Mouse (Mus musculus) forebrain, postnatal 0 days (tissue): ENCODE results near the gene Olfr1364. TPM values are rescaled to one million over a fixed set of nuclear protein-coding genes. Genes with fewer than 3 reads are reported as not detected.

Source experiments
- ATAC-seq: fragments of 200-750 bp; cut with Nextera tagmentation; 2 replicates; pipeline ENCODE4 v1.8.0; 2017; ENCODE audit warnings: mild to moderate bottlenecking, moderate library complexity
- DNase-seq: peaks from one replicate; pipeline ENCODE4 v3.0.0-alpha.2; 2015
- H3K27ac ChIP-seq: fragments of 300-500 bp; sonication (generic); 2 replicates; pipeline ENCODE4 v1.5.1; 2014; ENCODE audit warnings: low read depth, mild to moderate bottlenecking, antibody characterized with exemption, low read length, moderate library complexity, mixed read lengths
- H3K27me3 ChIP-seq: fragments of 300-500 bp; sonication (generic); 2 replicates; pipeline ENCODE4 v1.6.1; 2014; ENCODE audit warnings: mild to moderate bottlenecking, low read length, mixed read lengths; ENCODE audit not compliant: insufficient read depth
- H3K36me3 ChIP-seq: fragments of 300-500 bp; sonication (generic); 2 replicates; pipeline ENCODE4 v1.6.1; 2014; ENCODE audit warnings: mild to moderate bottlenecking, moderate library complexity; ENCODE audit not compliant: insufficient read depth
- H3K4me1 ChIP-seq: fragments of 300-500 bp; sonication (generic); 2 replicates; pipeline ENCODE4 v1.6.1; 2014; ENCODE audit warnings: antibody characterized with exemption; ENCODE audit not compliant: insufficient read depth
- H3K4me2 ChIP-seq: fragments of 300-500 bp; sonication (generic); 2 replicates; pipeline ENCODE4 v1.6.1; 2014; ENCODE audit warnings: low read depth, mild to moderate bottlenecking, moderate library complexity
- H3K4me3 ChIP-seq: fragments of 300-500 bp; sonication (generic); 2 replicates; pipeline ENCODE4 v1.5.1; 2014; ENCODE audit warnings: low read depth, low read length, mixed read lengths
- H3K9ac ChIP-seq: fragments of 300-500 bp; sonication (generic); 2 replicates; pipeline ENCODE4 v1.6.1; 2014; ENCODE audit warnings: mild to moderate bottlenecking
- H3K9me3 ChIP-seq: fragments of 300-500 bp; sonication (generic); 2 replicates; pipeline ENCODE4 v1.6.1; 2016; ENCODE audit warnings: low read length
- CTCF ChIP-seq: sonication (generic); IDR thresholded peaks from 2 replicates; pipeline ENCODE4 v1.5.1; 2016; ENCODE audit warnings: antibody characterized with exemption, control low read depth, low read depth
- WGBS: fragments of 180-500 bp; shearing (Covaris S2); extraction: QIAGEN DNeasy Blood & Tissue Kit; methylation state at CpG from one replicate; pipeline ENCODE4 v1.1.7; 2014; 5-methylcytosine and 5-hydroxymethylcytosine counted together
- polyA plus RNA-seq: library from polyadenylated mRNA; unstranded; fragments of >200 nt; fragmentation: Nextera tagmentation; extraction: Ambion mirVana; gene quantifications from 2 replicates; pipeline ENCODE4 v1.2.1, GENCODE M21; 2015
- total RNA-seq: library from RNA; depleted of rRNA; stranded (reverse); fragments of >200 nt; gene quantifications from 2 replicates; pipeline ENCODE4 v1.2.3, GENCODE M21; 2014; rRNA removed

The Olfr1364 gene
- not detected in 2 replicates for total RNA-seq
- not detected in 2 replicates for polyA plus RNA-seq

- H3K4me1 ChIP-seq, result no peaks in the 10 kb centered on the region
- no peaks in the 10 kb centered on the region for H3K36me3 ChIP-seq
- H3K27ac ChIP-seq, result no peak within 1 kb of the TSS
- no peak for TF ChIP-seq CTCF
- no peak for ATAC-seq
- DNase-seq, result no peak
- no peak within 1 kb of the TSS for H3K9ac ChIP-seq
- WGBS, result 86% methylated on average over 2 of the region's 2 CpGs
- H3K4me3 ChIP-seq, result no peak within 1 kb of the TSS
- no peak within 1 kb of the TSS for H3K4me2 ChIP-seq
- no peaks in the 10 kb centered on the region for H3K9me3 ChIP-seq
- no peaks in the 10 kb centered on the region for H3K27me3 ChIP-seq
Measured at GRCm38 (mm10) chr13:21581659-21582058, at the start of gene Olfr1364. Gene Olfr1364, minus strand, starts transcription at chr13:21581759.

DNA sequence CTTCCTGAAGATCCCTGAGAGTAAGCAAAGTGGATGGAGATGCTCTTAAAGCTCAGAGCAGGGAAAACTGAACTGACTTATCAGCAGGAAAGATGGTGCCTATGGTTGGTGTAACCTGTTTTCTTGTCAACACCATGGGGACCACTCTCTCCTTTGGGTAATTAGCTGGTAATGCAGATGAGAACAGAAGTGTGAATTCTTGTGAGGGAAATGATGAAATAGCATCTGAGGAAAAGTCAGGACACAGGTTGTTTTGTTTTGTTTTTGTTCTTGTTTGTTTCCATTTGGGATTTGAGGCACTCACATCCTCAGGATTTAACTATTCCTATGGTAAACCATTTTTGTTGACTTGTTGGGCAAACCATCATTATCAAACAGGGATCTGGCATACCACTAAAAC lies 32.4 kb upstream of the Olfr1364 start, which contains the start of gene Olfr1362:
Gene Olfr1362 (minus strand): TSS at position 101 of the 400 bp plus-strand sequence.
- Histone ChIP-seq H3K4me3 (no peak within 1 kb of the TSS), H3K9ac (no peak within 1 kb of the TSS), H3K4me1 (no peaks in the 10 kb centered on the region), H3K4me2 (no peak within 1 kb of the TSS), H3K36me3 (no peaks in the 10 kb centered on the region), H3K27ac (no peak within 1 kb of the TSS), H3K9me3 (no peaks in the 10 kb centered on the region), H3K27me3 (no peaks in the 10 kb centered on the region)
- ATAC-seq (no peak), DNase-seq (no peak)
- TF ChIP-seq CTCF, result no peak

DNA sequence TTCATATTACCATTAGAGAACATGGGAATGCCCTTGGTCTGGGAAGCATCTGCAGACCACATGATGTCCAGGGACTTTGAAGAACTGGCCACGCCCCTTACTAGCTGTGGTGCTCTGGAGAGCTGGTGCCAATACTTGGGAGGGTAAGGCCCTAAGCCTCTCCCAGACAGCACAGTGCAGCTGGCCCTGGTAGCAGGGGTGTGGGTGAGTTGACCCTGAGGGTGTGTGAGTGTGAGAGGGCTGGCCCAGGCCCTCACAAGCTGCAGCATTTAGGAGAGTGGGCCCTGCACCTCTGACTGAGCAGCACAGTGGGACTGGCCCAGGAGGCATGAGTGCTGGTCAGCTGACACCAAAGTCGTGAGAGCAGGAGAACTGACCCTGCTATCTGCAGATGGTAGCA lies 10.1 kb upstream of the Olfr1364 start:
- Histone ChIP-seq H3K9ac (no peak overlapping the region), H3K27me3 (no peaks in the 10 kb centered on the region), H3K36me3 (no peaks in the 10 kb centered on the region), H3K4me1 (no peaks in the 10 kb centered on the region), H3K4me3 (no peak overlapping the region), H3K27ac (no peak overlapping the region), H3K4me2 (no peak overlapping the region), H3K9me3 (no peaks in the 10 kb centered on the region)
- DNase-seq (no peak), ATAC-seq (no peak)
- no peak for TF ChIP-seq CTCF
- WGBS, result 70% methylated on average over 2 of the region's 2 CpGs

DNA sequence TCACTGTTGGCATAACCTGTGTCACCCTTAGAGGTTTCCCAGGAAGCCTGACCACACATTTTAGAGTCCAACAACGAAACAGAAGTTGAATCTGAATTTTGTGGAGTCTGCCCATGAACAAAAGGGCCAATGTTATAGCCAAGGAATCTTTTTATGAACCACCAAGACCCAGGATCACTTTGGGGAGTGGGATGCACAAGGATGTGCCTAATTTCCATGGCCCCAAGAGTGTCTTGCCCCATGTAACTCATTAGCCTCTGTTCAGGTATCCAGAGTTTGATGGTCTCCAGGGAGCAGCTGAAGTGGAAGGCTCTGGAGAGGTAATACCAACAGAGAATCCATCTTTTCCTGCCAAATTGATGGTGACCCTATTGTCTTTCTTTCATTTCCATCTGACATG lies 21.8 kb downstream of the Olfr1364 start, which contains the start of gene Olfr1535:
Gene Olfr1535 (minus strand): TSS at position 101 of the 400 bp plus-strand sequence.
- H3K36me3 ChIP-seq, result no peaks in the 10 kb centered on the region
- ATAC-seq (no peak), DNase-seq (no peak)
- 50% methylated on average over 1 of the region's 1 CpGs for WGBS
- H3K27ac ChIP-seq, result no peak within 1 kb of the TSS
- H3K4me2 ChIP-seq, result no peak within 1 kb of the TSS
- TF ChIP-seq CTCF, result no peak
- no peaks in the 10 kb centered on the region for H3K4me1 ChIP-seq
- no peak within 1 kb of the TSS for H3K4me3 ChIP-seq
- H3K27me3 ChIP-seq, result no peaks in the 10 kb centered on the region
- no peak within 1 kb of the TSS for H3K9ac ChIP-seq
- H3K9me3 ChIP-seq, result no peaks in the 10 kb centered on the region

DNA sequence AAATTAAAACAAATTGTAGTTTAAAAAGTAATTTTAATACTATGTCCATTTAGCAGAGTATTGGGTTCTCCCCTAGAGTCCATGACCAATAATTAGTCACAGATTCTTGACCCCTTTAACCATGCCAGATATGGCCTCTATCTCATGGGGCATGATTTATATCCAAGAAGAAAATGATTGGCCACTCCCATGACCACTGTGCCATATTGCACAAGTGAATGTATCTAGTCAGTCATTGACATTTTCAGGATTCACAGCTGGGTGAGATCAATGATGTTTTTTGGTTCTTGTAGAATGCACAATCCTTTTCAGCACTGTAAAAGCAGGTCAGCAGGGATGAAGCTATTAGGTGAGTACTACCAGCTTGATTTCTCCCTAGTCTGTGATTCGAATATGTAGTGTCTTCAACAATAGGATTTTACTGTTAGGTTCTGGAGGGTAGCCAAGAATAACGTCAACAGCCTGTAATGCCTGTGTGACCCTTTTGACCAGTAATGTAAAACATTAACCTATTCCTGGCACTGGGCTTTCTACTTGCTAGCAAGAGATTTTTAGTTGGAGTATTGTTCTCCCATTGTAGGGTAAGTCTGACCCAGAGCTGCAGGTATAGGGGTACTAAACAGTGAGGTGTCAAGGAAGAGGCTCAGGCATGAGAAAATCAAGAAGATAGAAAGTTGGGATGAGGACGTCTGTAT lies 31.0 kb downstream of the Olfr1364 start:
- no peak for ATAC-seq
- Histone ChIP-seq H3K9ac (no peak overlapping the region), H3K9me3 (no peaks in the 10 kb centered on the region), H3K4me2 (no peak overlapping the region), H3K27ac (no peak overlapping the region), H3K4me3 (no peak overlapping the region), H3K4me1 (no peaks in the 10 kb centered on the region), H3K27me3 (no peaks in the 10 kb centered on the region), H3K36me3 (no peaks in the 10 kb centered on the region)
- no peak for TF ChIP-seq CTCF
- DNase-seq, result no peak
- WGBS, result 41% methylated on average over 3 of the region's 3 CpGs

GRCm38 (mm10) chr13:21549487-21549886 lies 32.1 kb downstream of the Olfr1364 start:
- no peak for ATAC-seq
- no peaks in the 10 kb centered on the region for H3K4me1 ChIP-seq
- no peak overlapping the region for H3K9ac ChIP-seq
- no peak overlapping the region for H3K4me2 ChIP-seq
- H3K27me3 ChIP-seq, result no peaks in the 10 kb centered on the region
- TF ChIP-seq CTCF, result no peak
- no peaks in the 10 kb centered on the region for H3K9me3 ChIP-seq
- H3K27ac ChIP-seq, result no peak overlapping the region
- no peak overlapping the region for H3K4me3 ChIP-seq
- H3K36me3 ChIP-seq, result no peaks in the 10 kb centered on the region
- 89% methylated on average over 3 of the region's 3 CpGs for WGBS
- no peak for DNase-seq

DNA sequence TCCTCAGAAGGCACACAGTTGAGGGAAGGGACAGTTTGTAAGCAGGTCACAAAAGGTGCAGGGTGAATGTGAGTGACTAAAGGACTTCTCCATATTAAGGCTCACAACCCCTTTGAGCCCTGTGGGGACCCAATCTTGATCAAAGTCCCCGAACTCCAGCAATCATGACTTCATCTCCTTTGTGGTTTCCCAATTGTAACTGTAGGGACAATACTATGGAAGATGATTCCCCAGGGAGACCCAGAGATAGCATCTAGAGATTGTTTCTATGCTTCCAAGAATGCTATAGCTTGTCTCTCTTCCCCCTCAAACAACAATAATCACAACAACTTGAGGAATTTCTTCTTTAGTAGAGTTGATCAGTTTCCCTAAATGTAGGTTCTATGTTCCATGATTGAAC lies 38.9 kb downstream of the Olfr1364 start, which contains the start of gene Olfr1366:
Gene Olfr1366 (minus strand): TSS at position 101 of the 400 bp plus-strand sequence.
- H3K36me3 ChIP-seq, result no peaks in the 10 kb centered on the region
- H3K9me3 ChIP-seq, result no peaks in the 10 kb centered on the region
- DNase-seq, result no peak
- no peaks in the 10 kb centered on the region; the same call in 1 of the 2 replicates for H3K27me3 ChIP-seq
- H3K4me3 ChIP-seq, result no peak within 1 kb of the TSS
- no peaks in the 10 kb centered on the region for H3K4me1 ChIP-seq
- no peak within 1 kb of the TSS for H3K4me2 ChIP-seq
- no peak within 1 kb of the TSS for H3K9ac ChIP-seq
- TF ChIP-seq CTCF, result no peak
- no peak within 1 kb of the TSS for H3K27ac ChIP-seq
- WGBS, result 77% methylated on average over 1 of the region's 1 CpGs
- ATAC-seq, result no peak
